Mouse (Mus musculus) hindbrain, embryonic 15.5 days (tissue): ENCODE measurements around the gene Tll1. TPM values are rescaled to one million over a fixed set of nuclear protein-coding genes. Genes with fewer than 3 reads are reported as not detected.
A peak's percentile ranks its signal among the peaks of the same experiment; 100 is the strongest.
"Not testable (repeated sequence)": the region's sequence is repeated elsewhere in the genome, so short reads cannot be mapped to it uniquely, and the experiment has no call there.

ENCODE experiments used
- ATAC-seq: fragments of 200-750 bp; cut with Nextera tagmentation; 2 replicates; pipeline ENCODE4 v1.8.0; 2017; ENCODE audit warnings: low read depth, moderate number of reproducible peaks, moderate TSS enrichment; ENCODE audit not compliant: low FRiP score
- H3K27ac ChIP-seq: fragments of 300-500 bp; sonication (generic); replicated peaks from 2 replicates; pipeline ENCODE4 v1.5.1; 2015; ENCODE audit warnings: mild to moderate bottlenecking, inconsistent platforms
- H3K27me3 ChIP-seq: fragments of 300-500 bp; sonication (generic); 2 replicates; pipeline ENCODE4 v1.6.1; 2015; ENCODE audit warnings: control low read depth, inconsistent platforms
- H3K36me3 ChIP-seq: fragments of 300-500 bp; sonication (generic); 2 replicates; pipeline ENCODE4 v1.6.1; 2015; ENCODE audit warnings: control low read depth, inconsistent platforms
- H3K4me1 ChIP-seq: fragments of 300-500 bp; sonication (generic); replicated peaks from 2 replicates; pipeline ENCODE4 v1.6.1; 2015; ENCODE audit warnings: control low read depth, inconsistent platforms
- H3K4me2 ChIP-seq: fragments of 300-500 bp; sonication (generic); 2 replicates; pipeline ENCODE4 v1.6.1; 2015; ENCODE audit warnings: moderate library complexity, mild to moderate bottlenecking, inconsistent platforms
- H3K4me3 ChIP-seq: fragments of 300-500 bp; sonication (generic); 2 replicates; pipeline ENCODE4 v1.5.1; 2015; ENCODE audit warnings: mild to moderate bottlenecking, inconsistent platforms
- H3K9ac ChIP-seq: fragments of 300-500 bp; sonication (generic); 2 replicates; pipeline ENCODE4 v1.6.1; 2015; ENCODE audit warnings: inconsistent platforms
- H3K9me3 ChIP-seq: fragments of 300-500 bp; sonication (generic); 2 replicates; pipeline ENCODE4 v1.6.1; 2016; ENCODE audit warnings: control low read depth, inconsistent platforms
- WGBS: fragments of 180-500 bp; shearing (Covaris S2); methylation state at CpG from one replicate; pipeline ENCODE4 v1.1.7; 2015; 5-methylcytosine and 5-hydroxymethylcytosine counted together
- polyA plus RNA-seq: library from polyadenylated mRNA; unstranded; fragments of >200 nt; fragmentation: Nextera tagmentation; extraction: Ambion mirVana; gene quantifications from 2 replicates; pipeline ENCODE4 v1.2.1, GENCODE M21; 2015

Tll1 gene
- polyA plus RNA-seq, 1 experiment from 2014 or later = 4.4 TPM

DNA sequence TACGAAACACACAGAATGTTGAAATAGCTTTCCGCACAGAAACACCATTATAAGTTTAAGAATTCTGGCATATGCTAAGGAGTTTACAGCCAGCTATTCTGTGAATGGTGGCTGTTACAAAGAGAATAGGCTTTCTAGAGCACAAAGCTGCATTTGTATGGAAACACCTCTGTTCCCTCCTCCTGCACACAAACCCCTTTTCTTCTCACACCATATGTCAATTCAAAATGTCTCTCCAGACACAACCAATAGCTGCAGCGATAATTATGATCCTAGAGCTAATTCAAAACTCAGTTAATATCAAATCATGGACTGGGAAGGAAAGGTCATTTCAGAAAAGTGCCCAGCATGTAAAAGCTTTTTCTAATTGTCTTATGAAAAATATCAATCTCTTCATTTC, 157.5 kb downstream of the Tll1 start:
- Histone ChIP-seq H3K4me2 (no peak overlapping the region), H3K4me1 (peaks cover 7% of the 10 kb centered on the region; the same call in 1 of the 2 replicates), H3K9ac (no peak overlapping the region), H3K27me3 (no peaks in the 10 kb centered on the region), H3K4me3 (no peak overlapping the region), H3K36me3 (no peaks in the 10 kb centered on the region), H3K9me3 (no peaks in the 10 kb centered on the region), H3K27ac (no peak overlapping the region)
- 44% methylated on average over 3 of the region's 3 CpGs for WGBS
- ATAC-seq = no peak

DNA sequence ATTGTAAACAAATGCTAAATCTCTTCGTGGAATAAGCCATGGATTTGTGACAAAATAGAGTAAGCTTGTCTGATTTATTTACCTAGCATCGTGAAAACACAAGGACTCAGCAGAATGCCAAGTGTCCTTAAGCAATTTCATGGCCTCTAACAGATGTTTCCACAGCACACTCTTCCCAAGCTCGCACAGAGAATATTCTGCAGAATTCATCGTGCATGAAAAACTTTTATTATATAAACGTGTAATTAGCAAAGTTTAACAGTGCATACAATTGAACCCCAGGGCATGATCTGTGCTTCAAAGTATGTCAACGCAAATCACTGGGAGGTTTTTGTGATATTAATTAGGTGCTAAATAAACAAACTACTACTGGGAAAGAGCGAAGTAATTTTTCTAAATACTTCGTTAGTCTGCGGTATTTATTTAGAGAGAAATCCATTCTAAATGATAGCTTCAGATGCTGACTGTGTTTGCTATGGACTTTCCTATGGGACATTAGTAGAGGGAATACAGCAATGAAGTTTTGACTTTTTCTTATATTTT, 158.0 kb downstream of the Tll1 start:
- Histone ChIP-seq H3K9me3 (no peaks in the 10 kb centered on the region), H3K4me2 (no peak overlapping the region), H3K9ac (no peak overlapping the region), H3K4me3 (no peak overlapping the region), H3K27me3 (no peaks in the 10 kb centered on the region), H3K36me3 (no peaks in the 10 kb centered on the region), H3K27ac (no peak overlapping the region), H3K4me1 (peaks cover 7% of the 10 kb centered on the region; the same call in 1 of the 2 replicates)
- 0 out of 2 replicates have a peak, but pooled peaks have one; percentile 19 for ATAC-seq
- 52% methylated on average over 9 of the region's 9 CpGs for WGBS

DNA sequence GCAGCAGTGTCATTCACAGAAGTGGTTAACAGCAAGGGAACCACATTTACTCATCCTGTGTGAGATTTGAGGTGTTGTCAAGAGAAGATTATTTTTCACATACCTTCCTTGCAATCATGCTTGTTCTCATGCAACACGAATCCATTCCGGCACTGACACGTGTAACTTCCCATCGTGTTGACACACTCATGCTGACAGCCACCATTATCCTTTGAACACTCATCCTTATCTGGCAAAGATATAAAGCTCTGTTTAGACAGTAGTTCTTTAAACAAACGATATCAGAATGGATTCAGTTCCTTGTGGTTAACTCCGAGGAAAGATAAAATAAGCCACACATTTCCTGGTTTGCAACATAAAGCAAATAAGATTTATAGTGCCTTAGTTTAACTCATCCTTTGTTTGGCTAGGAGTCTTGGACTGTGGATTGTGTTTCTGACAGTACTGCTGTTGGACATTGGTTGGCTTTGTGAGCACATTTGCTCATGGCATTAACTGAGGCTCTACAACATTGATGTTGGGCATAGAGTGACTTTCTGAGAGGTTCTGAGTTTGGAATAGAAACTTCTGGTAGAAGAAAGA, 164.7 kb downstream of the Tll1 start:
- Histone ChIP-seq H3K27me3 (no peaks in the 10 kb centered on the region), H3K9ac (no peak overlapping the region), H3K27ac (no peak overlapping the region), H3K4me3 (no peak overlapping the region), H3K9me3 (no peaks in the 10 kb centered on the region), H3K4me1 (no peaks in the 10 kb centered on the region), H3K4me2 (no peak overlapping the region), H3K36me3 (no peaks in the 10 kb centered on the region)
- ATAC-seq = no peak
- 83% methylated on average over 6 of the region's 6 CpGs for WGBS

DNA sequence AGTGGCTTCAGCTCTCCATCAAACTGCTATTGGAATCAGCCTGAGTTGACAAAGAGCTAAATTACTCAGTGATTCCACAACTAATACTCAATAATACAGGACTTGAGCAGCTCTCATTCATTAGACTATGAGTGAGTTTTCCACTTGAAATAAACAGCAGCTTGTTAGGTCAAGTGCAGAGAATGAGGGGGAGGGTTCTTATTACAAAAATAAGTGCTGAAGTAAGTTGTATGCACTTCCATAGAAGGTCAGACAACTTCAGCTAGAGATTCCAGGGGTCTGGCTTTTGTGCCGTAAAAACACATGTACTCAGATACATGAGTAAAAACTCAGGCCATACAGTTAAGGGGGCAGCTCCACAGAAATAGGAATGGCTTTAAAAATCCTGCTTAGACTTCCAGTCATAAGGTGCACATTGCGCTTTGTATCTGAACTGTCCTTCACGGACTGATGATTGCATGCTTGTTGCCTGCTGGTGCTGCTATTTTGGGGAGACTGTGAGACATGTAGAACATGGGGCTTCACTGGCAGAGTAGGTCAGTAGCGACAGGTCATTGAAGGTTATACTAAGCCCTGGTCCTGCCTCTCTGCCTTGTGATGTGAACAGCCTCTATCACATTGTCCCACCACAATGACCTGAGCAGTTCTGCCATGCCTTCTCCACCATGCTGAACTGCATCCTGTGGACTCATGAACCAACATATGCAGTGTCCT, 175.2 kb downstream of the Tll1 start:
- no peak overlapping the region for H3K27ac ChIP-seq
- H3K9me3 ChIP-seq = no peaks in the 10 kb centered on the region
- H3K4me2 ChIP-seq = no peak overlapping the region
- H3K4me3 ChIP-seq = no peak overlapping the region
- ATAC-seq = no peak
- no peaks in the 10 kb centered on the region for H3K27me3 ChIP-seq
- no peaks in the 10 kb centered on the region for H3K4me1 ChIP-seq
- H3K36me3 ChIP-seq = no peaks in the 10 kb centered on the region
- no peak overlapping the region for H3K9ac ChIP-seq
- WGBS = 90% methylated on average over 4 of the region's 4 CpGs

DNA sequence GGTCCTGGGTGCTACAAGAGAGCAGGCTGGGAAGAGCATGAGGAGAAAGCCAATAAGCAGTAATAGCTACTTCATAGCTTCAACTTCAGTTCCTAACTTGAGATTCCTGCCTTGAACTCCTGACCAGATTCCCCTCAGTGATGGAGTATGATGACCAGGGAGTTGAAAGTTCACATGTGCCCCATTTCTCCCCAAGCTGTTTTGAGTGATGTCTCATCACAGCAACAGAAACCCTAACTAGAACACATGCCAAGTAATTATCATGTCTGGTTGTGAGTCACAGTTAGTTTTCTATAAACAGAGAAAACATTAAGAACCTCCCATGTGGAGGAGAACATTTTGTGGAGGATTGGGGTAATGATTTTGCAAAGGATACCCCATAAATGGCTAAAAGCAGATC, 176.0 kb downstream of the Tll1 start:
- Histone ChIP-seq H3K27me3 (no peaks in the 10 kb centered on the region), H3K27ac (no peak overlapping the region), H3K4me3 (no peak overlapping the region), H3K9ac (no peak overlapping the region), H3K36me3 (no peaks in the 10 kb centered on the region), H3K4me1 (no peaks in the 10 kb centered on the region), H3K9me3 (no peaks in the 10 kb centered on the region), H3K4me2 (no peak overlapping the region)
- ATAC-seq = no peak

DNA sequence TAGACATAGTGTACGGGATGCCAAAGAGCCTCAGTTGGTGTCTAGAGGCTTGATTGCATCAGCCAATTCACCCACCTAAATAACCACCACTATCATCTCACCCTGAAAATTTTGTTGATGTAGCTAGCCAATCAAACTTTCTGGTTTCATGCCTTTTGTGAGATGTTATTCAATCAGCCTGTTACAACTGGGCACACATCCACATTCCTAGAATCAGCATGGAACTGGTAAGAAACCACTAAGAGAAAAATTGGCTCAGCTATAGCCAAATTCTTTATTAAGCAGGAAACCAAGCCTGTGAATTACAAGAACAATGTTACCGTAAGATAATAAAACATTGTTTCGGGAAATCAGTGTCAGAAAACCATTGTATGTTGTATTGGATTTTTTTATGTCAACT, 176.5 kb downstream of the Tll1 start:
- no peak overlapping the region for H3K4me3 ChIP-seq

DNA sequence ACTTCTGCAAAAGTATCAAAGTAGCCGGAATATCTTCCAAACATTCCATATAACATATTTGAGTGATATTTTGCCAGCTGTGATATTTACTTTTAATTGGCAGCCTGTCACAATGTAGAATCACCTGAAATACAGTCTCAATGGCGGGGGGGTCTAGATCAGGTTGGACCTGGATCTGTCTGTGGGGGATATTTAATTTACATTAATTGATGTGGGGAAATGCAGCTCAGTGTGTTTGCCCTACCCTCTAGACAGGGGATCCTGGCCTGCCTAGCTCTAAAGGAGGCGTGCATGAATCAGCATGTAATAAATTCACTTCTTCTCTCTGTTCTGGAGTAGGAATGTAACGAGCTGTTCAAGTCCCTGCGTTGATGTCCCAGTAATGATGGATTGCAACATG, 181.7 kb downstream of the Tll1 start:
- ATAC-seq = no peak
- Histone ChIP-seq H3K27ac (no peak overlapping the region), H3K4me3 (no peak overlapping the region), H3K36me3 (no peaks in the 10 kb centered on the region), H3K4me2 (no peak overlapping the region), H3K9me3 (no peaks in the 10 kb centered on the region), H3K4me1 (no peaks in the 10 kb centered on the region), H3K27me3 (no peaks in the 10 kb centered on the region), H3K9ac (no peak overlapping the region)
- 66% methylated on average over 5 of the region's 5 CpGs for WGBS

More for the DNA sequence above, 176.5 kb downstream of the Tll1 start:
- no peaks in the 10 kb centered on the region for H3K4me1 ChIP-seq
- no peak overlapping the region for H3K9ac ChIP-seq
- no peaks in the 10 kb centered on the region for H3K27me3 ChIP-seq
- 79% methylated on average over 3 of the region's 3 CpGs for WGBS
- H3K4me2 ChIP-seq = no peak overlapping the region
- no peaks in the 10 kb centered on the region for H3K36me3 ChIP-seq
- H3K9me3 ChIP-seq = no peaks in the 10 kb centered on the region
- no peak for ATAC-seq
- H3K27ac ChIP-seq = no peak overlapping the region

DNA sequence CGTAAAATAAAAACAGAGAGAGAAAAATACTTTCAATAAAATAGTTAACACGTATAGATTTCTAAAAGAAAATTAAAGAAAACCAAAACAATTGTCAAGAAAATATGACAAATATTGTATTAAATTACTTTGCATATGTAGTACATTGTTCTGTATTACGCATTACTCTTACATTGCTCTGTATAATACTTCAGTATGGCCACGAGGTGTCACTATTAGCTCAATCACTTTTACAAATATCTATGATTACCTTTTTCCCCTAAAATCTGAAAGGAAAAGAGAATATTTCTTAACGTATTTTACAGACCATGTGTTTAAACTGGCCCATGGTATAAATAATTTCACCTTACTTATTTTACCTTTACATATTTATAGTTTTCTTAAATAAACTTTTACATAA, 182.5 kb downstream of the Tll1 start:
- no peak for ATAC-seq
- Histone ChIP-seq H3K9me3 (no peaks in the 10 kb centered on the region), H3K4me2 (no peak overlapping the region), H3K27ac (no peak overlapping the region), H3K27me3 (no peaks in the 10 kb centered on the region), H3K4me3 (no peak overlapping the region), H3K9ac (no peak overlapping the region), H3K36me3 (no peaks in the 10 kb centered on the region), H3K4me1 (no peaks in the 10 kb centered on the region)
- 34% methylated on average over 5 of the region's 5 CpGs for WGBS

DNA sequence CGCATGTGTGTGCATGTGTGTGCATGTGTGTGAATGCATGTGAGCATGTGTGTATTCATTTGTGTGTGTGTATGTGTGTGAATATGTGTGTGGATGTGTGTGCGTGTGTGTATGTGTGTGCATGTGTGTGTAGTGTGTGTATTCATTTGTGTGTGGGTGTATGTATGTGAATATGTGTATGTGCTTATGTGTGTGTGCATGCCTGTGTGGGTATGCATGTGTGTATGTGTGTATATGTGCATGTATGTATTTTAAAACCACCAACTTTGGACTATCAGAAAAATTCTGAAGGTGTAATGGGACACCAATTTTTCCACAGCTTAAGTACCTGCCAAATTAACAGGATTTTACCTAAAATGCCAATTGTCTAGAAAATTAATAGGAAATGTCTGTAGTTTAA, 183.0 kb downstream of the Tll1 start:
- Histone ChIP-seq H3K4me2 (no peak overlapping the region), H3K9ac (no peak overlapping the region), H3K27me3 (no peaks in the 10 kb centered on the region), H3K36me3 (no peaks in the 10 kb centered on the region), H3K27ac (no peak overlapping the region), H3K4me3 (no peak overlapping the region), H3K4me1 (no peaks in the 10 kb centered on the region), H3K9me3 (no peaks in the 10 kb centered on the region)
- ATAC-seq = 0 out of 2 replicates have a peak, but pooled peaks have one; percentile 30
- WGBS = 89% methylated on average over 2 of the region's 2 CpGs

DNA sequence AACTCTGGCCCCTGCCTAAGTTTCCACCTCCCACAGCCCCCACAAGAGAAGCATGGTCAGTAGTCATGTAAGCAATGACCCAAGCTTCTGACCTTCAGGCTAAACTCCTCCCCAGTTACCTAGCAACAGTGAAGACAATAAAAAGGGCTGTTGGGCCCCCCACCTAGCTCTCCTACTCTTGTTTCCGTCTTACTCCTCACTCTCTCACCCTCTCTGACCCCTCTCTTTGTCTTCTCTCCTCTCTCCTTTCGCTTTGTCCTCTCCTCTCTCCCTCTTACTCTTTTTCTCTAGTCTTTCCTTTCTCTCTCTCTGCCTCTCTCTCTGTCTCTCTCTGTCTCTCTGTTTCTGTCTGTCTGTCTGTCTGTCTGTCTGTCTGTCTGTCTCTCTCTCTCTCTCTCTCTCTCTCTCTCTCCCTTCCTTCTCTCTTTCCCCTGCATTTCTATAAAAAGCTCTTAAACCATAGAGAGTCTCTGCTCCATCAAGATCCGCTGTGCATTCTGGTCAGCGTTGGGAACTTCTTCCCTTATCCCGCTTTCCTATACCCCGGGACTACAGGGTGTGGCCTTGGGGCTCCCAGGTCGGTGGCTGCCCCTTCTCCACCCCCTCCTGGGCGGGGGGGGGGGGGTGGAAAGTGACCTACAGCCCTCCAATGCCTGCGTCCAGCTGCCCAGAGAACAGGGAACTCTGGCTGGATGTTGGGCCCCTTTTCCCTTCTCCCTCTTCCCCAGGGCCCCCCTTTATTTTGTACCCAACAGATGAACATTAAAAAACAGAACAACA, 235.3 kb downstream of the Tll1 start:
- H3K4me3 ChIP-seq, H3K4me1 ChIP-seq, H3K9ac ChIP-seq, H3K27ac ChIP-seq, H3K36me3 ChIP-seq, ATAC-seq, H3K27me3 ChIP-seq, H3K9me3 ChIP-seq, H3K4me2 ChIP-seq: not testable (repeated sequence)
- 22% methylated on average over 9 of the region's 9 CpGs for WGBS
